Mouse (Mus musculus): ENCODE measurements around the gene 2610001J05Rik. TPM values are rescaled to one million over a fixed set of nuclear protein-coding genes. Genes with fewer than 3 reads are reported as not detected.
A peak's percentile ranks its signal among the peaks of the same experiment; 100 is the strongest.

2610001J05Rik gene
- polyA plus RNA-seq, 1 experiment from 2014 or later, result 90.8 TPM

- peak within 1 kb of the TSS; percentile 83 for H3K9ac ChIP-seq
- no peaks in the 10 kb centered on the region for H3K4me1 ChIP-seq (ENCODE audit: insufficient read depth)
- H3K4me2 ChIP-seq, result peak within 1 kb of the TSS; percentile 84
- DNase-seq (peak; percentile 32), ATAC-seq (ENCODE audit: insufficient read depth) (no peak)
- H3K27ac ChIP-seq (ENCODE audit: low read depth), result peak within 1 kb of the TSS; percentile 91
- TF ChIP-seq CTCF (IDR thresholded peaks at IDR 0.05; ENCODE audit: low read depth), result no peak
- H3K4me3 ChIP-seq (ENCODE audit: low read depth, low read length), result peak within 1 kb of the TSS; percentile 58
- no peaks in the 10 kb centered on the region for H3K9me3 ChIP-seq (ENCODE audit: low read depth, low read length)
- WGBS, result 33% methylated on average over 18 of the region's 18 CpGs
- H3K36me3 ChIP-seq (ENCODE audit: insufficient read depth), result no peaks in the 10 kb centered on the region
- H3K27me3 ChIP-seq (ENCODE audit: insufficient read depth, low read length), result no peaks in the 10 kb centered on the region
These were observed 31.8 kb downstream of the 2610001J05Rik start, which contains the start of gene Gpr85 for GRCm38 (mm10) chr6:13839345-13840054. Gene Gpr85 (minus strand): TSS chr6:13839942.

- Histone ChIP-seq H3K4me3 (ENCODE audit: low read depth, low read length) (peak overlapping the region; percentile 58), H3K36me3 (ENCODE audit: insufficient read depth) (no peaks in the 10 kb centered on the region), H3K9me3 (ENCODE audit: low read depth, low read length) (no peaks in the 10 kb centered on the region), H3K4me2 (peak overlapping the region; percentile 84), H3K27me3 (ENCODE audit: insufficient read depth, low read length) (no peaks in the 10 kb centered on the region), H3K9ac (peak overlapping the region; percentile 83), H3K4me1 (ENCODE audit: insufficient read depth) (no peaks in the 10 kb centered on the region), H3K27ac (ENCODE audit: low read depth) (peak overlapping the region; percentile 91)
- DNase-seq (peak; percentile 86), ATAC-seq (ENCODE audit: insufficient read depth) (peak; percentile 95)
- no peak for TF ChIP-seq CTCF (IDR thresholded peaks at IDR 0.05; ENCODE audit: low read depth)
- under 1% methylated on average over 41 of the region's 41 CpGs for WGBS
These were observed 32.5 kb downstream of the 2610001J05Rik start for GRCm38 (mm10) chr6:13838677-13839344.

- H3K4me1 ChIP-seq (ENCODE audit: insufficient read depth), result no peaks in the 10 kb centered on the region
- H3K27me3 ChIP-seq (ENCODE audit: insufficient read depth, low read length), result no peaks in the 10 kb centered on the region
- peak overlapping the region; percentile 58 for H3K4me3 ChIP-seq (ENCODE audit: low read depth, low read length)
- ATAC-seq (ENCODE audit: insufficient read depth), result 0 out of 2 replicates have a peak, but pooled peaks have one; percentile 2
- no peaks in the 10 kb centered on the region for H3K36me3 ChIP-seq (ENCODE audit: insufficient read depth)
- H3K9me3 ChIP-seq (ENCODE audit: low read depth, low read length), result no peaks in the 10 kb centered on the region
- under 1% methylated on average over 19 of the region's 19 CpGs for WGBS
- peak overlapping the region; percentile 91 for H3K27ac ChIP-seq (ENCODE audit: low read depth)
- no peak for TF ChIP-seq CTCF (IDR thresholded peaks at IDR 0.05; ENCODE audit: low read depth)
- peak; percentile 23 for DNase-seq
- H3K4me2 ChIP-seq, result peak overlapping the region; percentile 84
- H3K9ac ChIP-seq, result peak overlapping the region; percentile 83
These were observed 33.2 kb downstream of the 2610001J05Rik start for GRCm38 (mm10) chr6:13837916-13838676.

GRCm38 (mm10) chr6:13836967-13837570 is 34.2 kb downstream of the 2610001J05Rik start:
- TF ChIP-seq CTCF (IDR thresholded peaks at IDR 0.05; ENCODE audit: low read depth), result no peak
- ATAC-seq (ENCODE audit: insufficient read depth) (no peak), DNase-seq (no peak)
- Histone ChIP-seq H3K4me3 (ENCODE audit: low read depth, low read length) (peak overlapping the region; percentile 58; the same call in 1 of the 2 replicates), H3K9ac (no peak overlapping the region), H3K4me1 (ENCODE audit: insufficient read depth) (no peaks in the 10 kb centered on the region), H3K27ac (ENCODE audit: low read depth) (no peak overlapping the region), H3K9me3 (ENCODE audit: low read depth, low read length) (no peaks in the 10 kb centered on the region), H3K4me2 (peak overlapping the region; percentile 84), H3K27me3 (ENCODE audit: insufficient read depth, low read length) (no peaks in the 10 kb centered on the region), H3K36me3 (ENCODE audit: insufficient read depth) (no peaks in the 10 kb centered on the region)
- WGBS, result 66% methylated on average over 3 of the region's 3 CpGs

DNA sequence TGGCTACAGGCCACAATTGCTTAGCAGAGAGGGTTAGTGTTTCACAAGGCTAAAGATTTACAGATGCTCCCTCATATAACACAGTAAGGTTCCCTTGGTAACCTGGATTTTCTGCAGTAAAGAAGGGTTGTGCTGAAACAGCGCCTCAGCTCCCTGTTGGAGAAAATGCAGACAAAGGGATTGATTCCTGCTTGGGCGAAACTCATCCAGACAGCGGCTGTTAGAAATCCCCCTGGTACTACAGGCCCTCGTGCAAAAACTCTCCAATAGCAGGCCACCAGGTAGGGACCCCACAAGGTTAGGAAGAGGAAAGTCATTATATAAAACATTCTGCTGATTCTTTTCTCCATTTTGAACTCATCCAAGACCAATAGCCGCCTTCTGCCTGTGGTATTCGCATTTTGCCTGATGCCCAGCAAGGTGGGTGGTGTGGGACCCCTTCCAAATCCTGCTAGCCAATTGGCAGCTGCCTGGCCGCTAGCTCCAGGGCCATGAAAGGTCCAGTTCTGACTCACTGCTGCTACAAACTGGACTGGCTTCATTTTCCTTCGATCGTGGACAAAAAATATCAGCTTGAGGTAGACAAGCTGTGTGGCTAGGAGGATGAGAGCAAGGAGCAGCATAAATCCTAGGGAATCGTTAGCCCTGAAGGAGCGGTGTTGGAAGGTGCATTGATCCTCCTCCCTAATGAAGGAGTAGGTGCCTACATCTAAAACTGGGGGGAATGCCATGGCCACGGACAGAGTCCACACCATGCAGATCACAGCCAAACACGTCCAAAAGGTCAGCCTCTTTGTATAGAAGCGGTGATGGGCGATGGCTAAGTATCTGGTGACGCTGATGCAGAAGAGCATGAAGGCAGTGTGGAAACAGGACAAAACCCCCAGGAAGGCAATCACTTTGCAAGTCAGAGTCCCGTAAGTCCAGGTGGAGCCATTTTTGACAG is 35.3 kb downstream of the 2610001J05Rik start:
- Histone ChIP-seq H3K4me2 (no peak overlapping the region), H3K27ac (ENCODE audit: low read depth) (no peak overlapping the region)

DNA sequence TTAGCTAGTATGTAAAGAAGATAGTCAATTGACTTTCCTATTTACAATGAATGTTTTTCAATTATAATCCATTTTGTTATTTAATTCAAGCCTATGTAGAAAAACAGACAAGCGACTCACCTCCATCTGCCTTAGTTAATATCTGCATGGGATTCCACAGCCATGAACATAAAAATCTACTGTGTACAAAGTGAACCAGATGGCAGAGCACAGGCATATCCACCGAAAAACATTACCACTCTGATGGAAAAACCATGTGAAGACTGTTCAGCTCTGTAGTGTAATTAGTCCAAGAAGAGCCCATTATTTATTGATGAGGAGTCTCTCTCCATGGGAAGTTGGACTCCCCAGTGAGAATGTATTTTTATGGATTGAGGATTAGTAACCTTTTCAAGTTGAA is 38.5 kb downstream of the 2610001J05Rik start:
- Histone ChIP-seq H3K4me3 (ENCODE audit: low read depth, low read length) (no peak overlapping the region), H3K4me1 (ENCODE audit: insufficient read depth) (no peaks in the 10 kb centered on the region), H3K9me3 (ENCODE audit: low read depth, low read length) (no peaks in the 10 kb centered on the region), H3K27me3 (ENCODE audit: insufficient read depth, low read length) (no peaks in the 10 kb centered on the region), H3K36me3 (ENCODE audit: insufficient read depth) (no peaks in the 10 kb centered on the region), H3K27ac (ENCODE audit: low read depth) (no peak overlapping the region), H3K4me2 (no peak overlapping the region), H3K9ac (no peak overlapping the region)
- ATAC-seq (ENCODE audit: insufficient read depth) (no peak), DNase-seq (no peak)
- 69% methylated on average over 2 of the region's 2 CpGs for WGBS
- no peak for TF ChIP-seq CTCF (IDR thresholded peaks at IDR 0.05; ENCODE audit: low read depth)

More for the DNA sequence above, 35.3 kb downstream of the 2610001J05Rik start:
- no peak for DNase-seq
- no peaks in the 10 kb centered on the region for H3K36me3 ChIP-seq (ENCODE audit: insufficient read depth)
- H3K4me3 ChIP-seq (ENCODE audit: low read depth, low read length), result no peak overlapping the region
- no peak overlapping the region for H3K9ac ChIP-seq
- H3K27me3 ChIP-seq (ENCODE audit: insufficient read depth, low read length), result no peaks in the 10 kb centered on the region
- H3K9me3 ChIP-seq (ENCODE audit: low read depth, low read length), result no peaks in the 10 kb centered on the region
- no peak for TF ChIP-seq CTCF (IDR thresholded peaks at IDR 0.05; ENCODE audit: low read depth)
- H3K4me1 ChIP-seq (ENCODE audit: insufficient read depth), result no peaks in the 10 kb centered on the region
- ATAC-seq (ENCODE audit: insufficient read depth), result no peak
- WGBS, result 68% methylated on average over 17 of the region's 17 CpGs
